Mouse (Mus musculus) megakaryocyte, embryonic 14.5 days (primary cell): ENCODE data around the gene Hint3.

Experiments used
- FLI1 ChIP-seq: IDR thresholded peaks from 2 replicates; pipeline ENCODE4 v1.6.1; 2012; ENCODE audit warnings: low read length, inconsistent platforms, mixed read lengths
- GATA1 ChIP-seq: IDR thresholded peaks from 3 replicates; pipeline ENCODE4 v1.6.1; 2012; ENCODE audit warnings: mixed read lengths, low read length, inconsistent platforms, borderline replicate concordance

DNA sequence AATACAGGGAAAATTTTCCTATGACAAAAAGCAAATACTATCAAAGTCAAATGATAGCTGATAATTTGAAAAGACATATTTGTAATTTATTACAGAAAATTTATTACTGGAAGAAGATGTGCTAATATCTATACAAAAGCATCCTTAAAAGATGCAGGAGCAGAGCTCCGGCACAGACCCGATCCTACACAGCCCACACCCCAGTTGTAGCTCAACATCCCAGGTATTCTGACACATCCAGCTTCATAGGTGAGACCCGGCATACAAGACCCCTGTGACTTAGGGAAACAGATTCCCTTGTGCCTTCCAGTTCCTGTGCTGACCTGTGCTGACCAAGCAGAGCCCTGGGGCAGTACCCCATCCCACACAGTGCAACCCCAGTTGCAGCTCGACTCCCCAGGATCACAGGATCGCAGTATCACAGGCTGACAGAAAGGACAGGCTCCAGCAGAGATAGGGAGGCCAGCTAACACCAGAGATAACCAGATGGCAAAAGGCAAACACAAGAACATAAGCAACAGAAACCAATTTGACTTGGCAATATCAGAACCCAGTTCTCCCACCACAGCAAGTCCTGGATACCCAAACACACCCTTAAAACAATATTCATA lies 51.7 kb downstream of the Hint3 start:
- TF ChIP-seq GATA1 (no peak), FLI1 (no peak)
